12 mouse cellular contexts compared by ENCODE assay signal in genomic region chr3:138803444-138804085, GRCm38 (mm10).
DNase-seq lines count a peak whose midpoint lies in the region; ATAC-seq and TF ChIP-seq lines count a peak whose summit lies in the region.
"Had no signal": no experiment of that assay in that cellular context is flagged by ENCODE, and none has a peak within 500 bp of the region (broad histone marks: within the 10 kb centered on the region; RNA-seq: fewer than 3 reads in every experiment).

No protein-coding gene starts in this region.

- intact Hi-C loops in left cerebral cortex, adult 2 months (cut with DNase I): loop anchor here (2.0 kb wide), 2 partner anchors 57 to 61 kb away; partner anchors contain the start of gene Tspan5
- intact Hi-C loops in left cerebral cortex, postnatal 36 days (cut with DNase I): loop anchor here (5.0 kb wide), 2 partner anchors 49 to 56 kb away; no protein-coding TSS in a partner anchor

- H3K36me3 ChIP-seq in forebrain, embryonic 16.5 days (ENCODE audit: control insufficient read depth, insufficient read depth): no peaks in the 10 kb centered on the region
- H3K36me3 ChIP-seq in midbrain, embryonic 13.5 days: no peaks in the 10 kb centered on the region
- H3K36me3 ChIP-seq: heart, embryonic 13.5 days; kidney, embryonic 15.5 days had no signal

- no peak for DNase-seq in left cerebral cortex, adult 2 months (ENCODE audit: extremely low spot score in 1 of 2, low spot score in 2 of 2)
- DNase-seq in left cerebral cortex, postnatal 36 days (ENCODE audit: low spot score in 2 of 2): no peak
- no peak for DNase-seq in testis, postnatal 10 days (ENCODE audit: low spot score)
- no peak for DNase-seq in spleen, postnatal 10 days (ENCODE audit: low spot score in 2 of 2)
- DNase-seq: gastrocnemius, postnatal 36 days; lung, postnatal 14 days; thymus, postnatal 4 days had no signal

- H3K27me3 ChIP-seq in forebrain, embryonic 16.5 days (replicated peaks; ENCODE audit: control insufficient read depth, insufficient read depth, low read length): no peaks in the 10 kb centered on the region
- H3K27me3 ChIP-seq in midbrain, embryonic 13.5 days: no peaks in the 10 kb centered on the region
- H3K27me3 ChIP-seq: heart, embryonic 13.5 days; kidney, embryonic 15.5 days had no signal

- ATAC-seq in forebrain, embryonic 16.5 days: peak; percentile 53
- ATAC-seq in midbrain, embryonic 13.5 days: peak; percentile 12; the same call in 1 of the 2 replicates
- ATAC-seq in megakaryocyte progenitor cell, adult 5-6 weeks (replicated peaks; ENCODE audit: poor library complexity): no peak

- no peaks in the 10 kb centered on the region for H3K9me3 ChIP-seq in forebrain, embryonic 16.5 days (ENCODE audit: control insufficient read depth, low read length)
- no peaks in the 10 kb centered on the region for H3K9me3 ChIP-seq in midbrain, embryonic 13.5 days
- H3K9me3 ChIP-seq: heart, embryonic 13.5 days; kidney, embryonic 15.5 days had no signal

- peak overlapping the region; percentile 74 for H3K27ac ChIP-seq in left cerebral cortex, adult 2 months
- H3K27ac ChIP-seq in forebrain, embryonic 16.5 days (ENCODE audit: low read length): peak overlapping the region; percentile 62
- H3K27ac ChIP-seq in midbrain, embryonic 13.5 days: 0 out of 2 replicates have a peak overlapping the region, but pooled peaks have one; percentile 27
- H3K27ac ChIP-seq: heart, embryonic 13.5 days; kidney, embryonic 15.5 days had no signal

- H3K4me2 ChIP-seq in forebrain, embryonic 16.5 days (ENCODE audit: low read length): peak overlapping the region; percentile 8
- no peak overlapping the region for H3K4me2 ChIP-seq in midbrain, embryonic 13.5 days (replicated peaks)
- H3K4me2 ChIP-seq: heart, embryonic 13.5 days; kidney, embryonic 15.5 days had no signal

- no peak for TF ChIP-seq CTCF in left cerebral cortex, adult 2 months (IDR thresholded peaks at IDR 0.05)

- H3K9ac ChIP-seq in forebrain, embryonic 16.5 days (replicated peaks; ENCODE audit: low read depth, low read length): peak overlapping the region; percentile 37; the same call in 1 of the 2 replicates
- no peak overlapping the region for H3K9ac ChIP-seq in midbrain, embryonic 13.5 days (replicated peaks)
- H3K9ac ChIP-seq: heart, embryonic 13.5 days; kidney, embryonic 15.5 days had no signal

- 34% methylated on average over 11 of the region's 11 CpGs for WGBS in forebrain, embryonic 16.5 days
- WGBS in midbrain, embryonic 13.5 days: 79% methylated on average over 11 of the region's 11 CpGs

- H3K4me1 ChIP-seq in forebrain, embryonic 16.5 days (replicated peaks; ENCODE audit: control insufficient read depth, insufficient read depth, low read length): peaks cover 58% of the 10 kb centered on the region
- H3K4me1 ChIP-seq in midbrain, embryonic 13.5 days (replicated peaks): peaks cover 50% of the 10 kb centered on the region

- H3K4me3 ChIP-seq in left cerebral cortex, adult 2 months: no peak overlapping the region
- H3K4me3 ChIP-seq in forebrain, embryonic 16.5 days (replicated peaks; ENCODE audit: low read length): no peak overlapping the region
- no peak overlapping the region for H3K4me3 ChIP-seq in midbrain, embryonic 13.5 days (replicated peaks)
- H3K4me3 ChIP-seq: heart, embryonic 13.5 days; kidney, embryonic 15.5 days had no signal
